Mouse (Mus musculus) liver, embryonic 14.5 days (tissue): ENCODE measurements around the gene Mcm2.

Experiments used
- CTCF ChIP-seq: IDR thresholded peaks from 2 replicates; pipeline ENCODE4 v1.5.1; 2016; ENCODE audit warnings: antibody characterized with exemption, low read depth, control low read depth
- EP300 ChIP-seq: IDR thresholded peaks from 2 replicates; pipeline ENCODE4 v1.6.1; 2016; ENCODE audit warnings: antibody characterized with exemption, low read depth

GRCm38 (mm10) chr6:88874868-88875508 lies 23.6 kb downstream of the Mcm2 start, which contains the start of gene Podxl2:
- TF ChIP-seq EP300 (no peak), CTCF (no peak)
